20 mouse cellular contexts compared by ENCODE assay signal in the genomic region with DNA sequence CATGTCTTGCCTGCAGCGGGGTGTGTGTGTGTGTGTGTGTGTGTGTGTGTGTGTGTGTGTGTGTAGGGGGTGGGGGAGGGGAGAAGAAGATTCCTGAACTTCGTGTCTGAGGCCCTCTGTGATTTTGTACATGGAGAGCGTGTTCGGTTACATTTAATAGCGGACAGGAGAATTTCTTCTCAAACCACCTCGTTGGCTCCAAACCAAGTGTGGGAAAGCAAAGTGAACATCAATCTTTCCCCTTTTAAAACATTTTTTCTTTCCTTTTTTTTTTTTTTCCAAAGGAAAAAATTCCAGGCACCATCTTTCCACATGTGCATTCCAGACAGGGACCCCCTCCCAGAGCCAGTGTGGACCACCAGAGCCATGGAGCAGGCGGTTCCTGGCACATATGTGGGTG.
A peak's percentile ranks its signal among the peaks of the same experiment; 100 is the strongest.
DNase-seq lines count a peak whose midpoint lies in the region; ATAC-seq lines count a peak whose summit lies in the region.
"Had no signal": no experiment of that assay in that cellular context is flagged by ENCODE, and none has a peak within 500 bp of the region (broad histone marks: within the 10 kb centered on the region; RNA-seq: fewer than 3 reads in every experiment).

No protein-coding gene starts in this region.

- no peaks in the 10 kb centered on the region for H3K36me3 ChIP-seq in intestine, embryonic 14.5 days (ENCODE audit: control insufficient read depth, insufficient read depth, low read length)
- no peaks in the 10 kb centered on the region for H3K36me3 ChIP-seq in intestine, embryonic 15.5 days
- H3K36me3 ChIP-seq in embryonic facial prominence, embryonic 12.5 days: no peaks in the 10 kb centered on the region
- no peaks in the 10 kb centered on the region for H3K36me3 ChIP-seq in limb, embryonic 10.5 days
- H3K36me3 ChIP-seq in limb, embryonic 15.5 days: no peaks in the 10 kb centered on the region
- H3K36me3 ChIP-seq in forebrain, embryonic 15.5 days: no peaks in the 10 kb centered on the region
- H3K36me3 ChIP-seq: forebrain, embryonic 12.5 days; heart, embryonic 10.5 days; hindbrain, embryonic 13.5 days had no signal

- no peaks in the 10 kb centered on the region for H3K27me3 ChIP-seq in intestine, embryonic 14.5 days (replicated peaks; ENCODE audit: control insufficient read depth, insufficient read depth, low read length)
- no peaks in the 10 kb centered on the region for H3K27me3 ChIP-seq in intestine, embryonic 15.5 days (replicated peaks)
- H3K27me3 ChIP-seq in embryonic facial prominence, embryonic 12.5 days: no peaks in the 10 kb centered on the region
- no peaks in the 10 kb centered on the region for H3K27me3 ChIP-seq in limb, embryonic 10.5 days (ENCODE audit: low read depth, poor library complexity, severe bottlenecking)
- no peaks in the 10 kb centered on the region for H3K27me3 ChIP-seq in limb, embryonic 15.5 days
- H3K27me3 ChIP-seq in forebrain, embryonic 15.5 days: no peaks in the 10 kb centered on the region
- H3K27me3 ChIP-seq: hindbrain, embryonic 13.5 days had no signal

- H3K9me3 ChIP-seq in intestine, embryonic 14.5 days (ENCODE audit: control insufficient read depth, low read length): no peaks in the 10 kb centered on the region
- no peaks in the 10 kb centered on the region for H3K9me3 ChIP-seq in intestine, embryonic 15.5 days
- no peaks in the 10 kb centered on the region for H3K9me3 ChIP-seq in embryonic facial prominence, embryonic 12.5 days
- no peaks in the 10 kb centered on the region for H3K9me3 ChIP-seq in limb, embryonic 10.5 days (replicated peaks)
- no peaks in the 10 kb centered on the region for H3K9me3 ChIP-seq in limb, embryonic 15.5 days
- H3K9me3 ChIP-seq in forebrain, embryonic 15.5 days: no peaks in the 10 kb centered on the region
- H3K9me3 ChIP-seq: forebrain, embryonic 12.5 days; heart, embryonic 10.5 days; hindbrain, embryonic 13.5 days had no signal

- no peak overlapping the region for H3K4me3 ChIP-seq in intestine, embryonic 14.5 days (ENCODE audit: low read depth, low read length)
- H3K4me3 ChIP-seq in intestine, embryonic 15.5 days (replicated peaks): no peak overlapping the region
- no peak overlapping the region for H3K4me3 ChIP-seq in embryonic facial prominence, embryonic 12.5 days
- no peak overlapping the region for H3K4me3 ChIP-seq in limb, embryonic 10.5 days
- no peak overlapping the region for H3K4me3 ChIP-seq in limb, embryonic 15.5 days
- no peak overlapping the region for H3K4me3 ChIP-seq in forebrain, embryonic 15.5 days
- H3K4me3 ChIP-seq: forebrain, embryonic 12.5 days; heart, embryonic 10.5 days; hindbrain, embryonic 13.5 days had no signal

- no peak overlapping the region for H3K9ac ChIP-seq in intestine, embryonic 14.5 days (ENCODE audit: low read length)
- H3K9ac ChIP-seq in intestine, embryonic 15.5 days: no peak overlapping the region
- no peak overlapping the region for H3K9ac ChIP-seq in embryonic facial prominence, embryonic 12.5 days
- no peak overlapping the region for H3K9ac ChIP-seq in limb, embryonic 15.5 days
- H3K9ac ChIP-seq in forebrain, embryonic 15.5 days (replicated peaks): no peak overlapping the region
- H3K9ac ChIP-seq: forebrain, embryonic 12.5 days; forebrain, postnatal 0 days; hindbrain, embryonic 13.5 days had no signal

- no peak for ATAC-seq in intestine, embryonic 14.5 days (replicated peaks; ENCODE audit: low FRiP score, low TSS enrichment, low read depth)
- no peak for ATAC-seq in intestine, embryonic 15.5 days
- no peak for ATAC-seq in embryonic facial prominence, embryonic 12.5 days (ENCODE audit: insufficient number of reproducible peaks, insufficient read depth, low FRiP score, low TSS enrichment)
- no peak for ATAC-seq in limb, embryonic 15.5 days (ENCODE audit: insufficient number of reproducible peaks, low FRiP score, low TSS enrichment, low read depth)
- no peak for ATAC-seq in forebrain, embryonic 15.5 days (replicated peaks)
- ATAC-seq: forebrain, postnatal 0 days; hindbrain, postnatal 0 days had no signal

- DNase-seq in intestine, embryonic 14.5 days (ENCODE audit: low spot score): no peak
- no peak for DNase-seq in limb, embryonic 10.5 days (ENCODE audit: low spot score)
- no peak for DNase-seq in layer of hippocampus, postnatal 36 days
- DNase-seq in frontal cortex, postnatal 14 days (ENCODE audit: low spot score in 2 of 2): no peak
- DNase-seq: adrenal gland, postnatal 14 days; cerebellum, adult 11-12 months; cerebellum, adult 9-10 months; cerebellum, postnatal 25 days; forebrain, postnatal 0 days; heart, adult 18-20 months; heart, postnatal 10 days; heart, postnatal 4 days had no signal

- no peak overlapping the region for H3K4me2 ChIP-seq in intestine, embryonic 14.5 days (ENCODE audit: low read length)
- H3K4me2 ChIP-seq in intestine, embryonic 15.5 days (replicated peaks): no peak overlapping the region
- H3K4me2 ChIP-seq in embryonic facial prominence, embryonic 12.5 days (replicated peaks): no peak overlapping the region
- H3K4me2 ChIP-seq in limb, embryonic 15.5 days: no peak overlapping the region
- H3K4me2 ChIP-seq in forebrain, embryonic 15.5 days (replicated peaks): no peak overlapping the region
- H3K4me2 ChIP-seq: forebrain, embryonic 12.5 days; hindbrain, embryonic 13.5 days had no signal

- peaks cover 12% of the 10 kb centered on the region; the same call in 1 of the 2 replicates for H3K4me1 ChIP-seq in intestine, embryonic 14.5 days (replicated peaks; ENCODE audit: control insufficient read depth, insufficient read depth, low read length)
- peaks cover 21% of the 10 kb centered on the region; the same call in 1 of the 2 replicates for H3K4me1 ChIP-seq in intestine, embryonic 15.5 days (replicated peaks)
- H3K4me1 ChIP-seq in embryonic facial prominence, embryonic 12.5 days: peaks cover 15% of the 10 kb centered on the region
- peaks cover 57% of the 10 kb centered on the region for H3K4me1 ChIP-seq in limb, embryonic 10.5 days
- peaks cover 64% of the 10 kb centered on the region for H3K4me1 ChIP-seq in limb, embryonic 15.5 days
- 0 out of 2 replicates have a peak, but pooled peaks cover 4% of the 10 kb centered on the region for H3K4me1 ChIP-seq in forebrain, embryonic 15.5 days

- 50% methylated on average over 7 of the region's 7 CpGs for WGBS in intestine, embryonic 14.5 days
- WGBS in intestine, embryonic 15.5 days: 53% methylated on average over 7 of the region's 7 CpGs
- 50% methylated on average over 7 of the region's 7 CpGs for WGBS in embryonic facial prominence, embryonic 12.5 days
- 80% methylated on average over 7 of the region's 7 CpGs for WGBS in limb, embryonic 10.5 days
- WGBS in limb, embryonic 15.5 days: 28% methylated on average over 7 of the region's 7 CpGs
- WGBS in forebrain, embryonic 15.5 days: 81% methylated on average over 7 of the region's 7 CpGs

- peak overlapping the region; percentile 64 for H3K27ac ChIP-seq in intestine, embryonic 14.5 days (ENCODE audit: low read depth)
- H3K27ac ChIP-seq in intestine, embryonic 15.5 days: no peak overlapping the region
- H3K27ac ChIP-seq in embryonic facial prominence, embryonic 12.5 days: peak overlapping the region; percentile 70
- H3K27ac ChIP-seq in limb, embryonic 10.5 days: peak overlapping the region; percentile 32; the same call in 1 of the 2 replicates
- peak overlapping the region; percentile 71 for H3K27ac ChIP-seq in limb, embryonic 15.5 days
- H3K27ac ChIP-seq in forebrain, embryonic 15.5 days (replicated peaks): no peak overlapping the region
- H3K27ac ChIP-seq: forebrain, embryonic 12.5 days; hindbrain, embryonic 13.5 days; hindbrain, postnatal 0 days had no signal

Comparison
In these comparisons a context has a peak if more than half of its experiments do, and no peak if none do; other contexts are left out.
1. H3K27ac ChIP-seq: peak in intestine, embryonic 14.5 days (single experiment), embryonic facial prominence, embryonic 12.5 days (single experiment), limb, embryonic 10.5 days (single experiment) and limb, embryonic 15.5 days (single experiment); none in intestine, embryonic 15.5 days (single experiment) and forebrain, embryonic 15.5 days (single experiment).